Mouse (Mus musculus): Measurements from ENCODE around the gene Hyal3. TPM values are rescaled to one million over a fixed set of nuclear protein-coding genes. Genes with fewer than 3 reads are reported as not detected.

The Hyal3 gene
- polyA plus RNA-seq, 1 experiment from 2014 or later = 1.4 TPM

- 62% methylated on average over 14 of the region's 14 CpGs for WGBS
- Histone ChIP-seq H3K4me1 (peaks cover 45% of the 10 kb centered on the region), H3K4me2 (no peak overlapping the region), H3K27ac (peak overlapping the region; percentile 74), H3K9ac (no peak overlapping the region), H3K36me3 (peaks cover 35% of the 10 kb centered on the region), H3K27me3 (no peaks in the 10 kb centered on the region), H3K9me3 (no peaks in the 10 kb centered on the region), H3K4me3 (no peak overlapping the region)
- ATAC-seq (ENCODE audit: borderline replicate concordance, extremely low read depth, low FRiP score, low TSS enrichment) = no peak
Observed at GRCm38 (mm10) chr9:107575579-107576356, 4.8 kb upstream of the Hyal3 start.

GRCm38 (mm10) chr9:107576357-107577107 is 4.1 kb upstream of the Hyal3 start, which contains the start of gene Hyal1:
Gene Hyal1, plus strand, starts transcription at chr9:107576927.
- ATAC-seq (ENCODE audit: borderline replicate concordance, extremely low read depth, low FRiP score, low TSS enrichment) = peak; percentile 73
- 14% methylated on average over 16 of the region's 16 CpGs for WGBS
- H3K36me3 ChIP-seq = peaks cover 27% of the 10 kb centered on the region
- H3K4me2 ChIP-seq = peak within 1 kb of the TSS; percentile 61
- H3K27me3 ChIP-seq = no peaks in the 10 kb centered on the region
- peak within 1 kb of the TSS; percentile 74 for H3K27ac ChIP-seq
- H3K9me3 ChIP-seq = no peaks in the 10 kb centered on the region
- H3K9ac ChIP-seq = peak within 1 kb of the TSS; percentile 42
- H3K4me3 ChIP-seq = peak within 1 kb of the TSS; percentile 40
- peaks cover 44% of the 10 kb centered on the region for H3K4me1 ChIP-seq

GRCm38 (mm10) chr9:107577871-107578270 is 2.7 kb upstream of the Hyal3 start:
- Histone ChIP-seq H3K4me2 (no peak overlapping the region), H3K36me3 (peaks cover 17% of the 10 kb centered on the region), H3K4me3 (no peak overlapping the region), H3K4me1 (peaks cover 56% of the 10 kb centered on the region), H3K27ac (no peak overlapping the region), H3K9me3 (no peaks in the 10 kb centered on the region), H3K9ac (no peak overlapping the region), H3K27me3 (no peaks in the 10 kb centered on the region)
- no peak for ATAC-seq (ENCODE audit: borderline replicate concordance, extremely low read depth, low FRiP score, low TSS enrichment)
- 88% methylated on average over 10 of the region's 10 CpGs for WGBS

- H3K4me2 ChIP-seq = peak within 1 kb of the TSS; percentile 87; the same call in 1 of the 2 replicates
- WGBS = 66% methylated on average over 3 of the region's 3 CpGs
- no peak for ATAC-seq (ENCODE audit: borderline replicate concordance, extremely low read depth, low FRiP score, low TSS enrichment)
- peak within 1 kb of the TSS; percentile 97 for H3K27ac ChIP-seq
- peaks cover 18% of the 10 kb centered on the region for H3K36me3 ChIP-seq
- peaks cover 57% of the 10 kb centered on the region for H3K4me1 ChIP-seq
- no peaks in the 10 kb centered on the region for H3K27me3 ChIP-seq
- H3K4me3 ChIP-seq = no peak within 1 kb of the TSS
- no peak within 1 kb of the TSS for H3K9ac ChIP-seq
- H3K9me3 ChIP-seq = no peaks in the 10 kb centered on the region
Observed at GRCm38 (mm10) chr9:107578587-107578986, 2.0 kb upstream of the Hyal3 start, which contains the start of gene Naa80. Gene Naa80, plus strand, starts transcription at chr9:107578887.

GRCm38 (mm10) chr9:107579023-107579900 is 1.4 kb upstream of the Hyal3 start:
- Histone ChIP-seq H3K27me3 (no peaks in the 10 kb centered on the region), H3K4me1 (peaks cover 57% of the 10 kb centered on the region), H3K36me3 (peaks cover 18% of the 10 kb centered on the region), H3K9ac (no peak overlapping the region), H3K27ac (peak overlapping the region; percentile 97), H3K4me2 (peak overlapping the region; percentile 87; the same call in 1 of the 2 replicates), H3K9me3 (no peaks in the 10 kb centered on the region), H3K4me3 (no peak overlapping the region)
- no peak for ATAC-seq (ENCODE audit: borderline replicate concordance, extremely low read depth, low FRiP score, low TSS enrichment)
- WGBS = 88% methylated on average over 14 of the region's 14 CpGs

GRCm38 (mm10) chr9:107581584-107581983 is 966 bp downstream of the Hyal3 start:
- H3K4me2 ChIP-seq = peak overlapping the region; percentile 87
- H3K9me3 ChIP-seq = no peaks in the 10 kb centered on the region
- H3K4me1 ChIP-seq = peaks cover 45% of the 10 kb centered on the region
- peaks cover 13% of the 10 kb centered on the region for H3K36me3 ChIP-seq
- peak overlapping the region; percentile 67 for H3K9ac ChIP-seq
- peak overlapping the region; percentile 60 for H3K4me3 ChIP-seq
- peak overlapping the region; percentile 97 for H3K27ac ChIP-seq
- ATAC-seq (ENCODE audit: borderline replicate concordance, extremely low read depth, low FRiP score, low TSS enrichment) = no peak
- 63% methylated on average over 4 of the region's 4 CpGs for WGBS
- no peaks in the 10 kb centered on the region for H3K27me3 ChIP-seq

- Histone ChIP-seq H3K4me2 (peak overlapping the region; percentile 87; the same call in 1 of the 2 replicates), H3K4me1 (peaks cover 38% of the 10 kb centered on the region)
- WGBS = 89% methylated on average over 7 of the region's 7 CpGs
Observed at GRCm38 (mm10) chr9:107582509-107583062, 2.0 kb downstream of the Hyal3 start.

GRCm38 (mm10) chr9:107583174-107583573 is 2.6 kb downstream of the Hyal3 start:
- Histone ChIP-seq H3K36me3 (peaks cover 13% of the 10 kb centered on the region), H3K27me3 (no peaks in the 10 kb centered on the region), H3K4me3 (no peak overlapping the region), H3K27ac (no peak overlapping the region), H3K4me2 (no peak overlapping the region), H3K9me3 (no peaks in the 10 kb centered on the region), H3K4me1 (peaks cover 36% of the 10 kb centered on the region), H3K9ac (no peak overlapping the region)
- 91% methylated on average over 14 of the region's 14 CpGs for WGBS
- no peak for ATAC-seq (ENCODE audit: borderline replicate concordance, extremely low read depth, low FRiP score, low TSS enrichment)

More at GRCm38 (mm10) chr9:107582509-107583062, 2.0 kb downstream of the Hyal3 start:
- H3K9me3 ChIP-seq = no peaks in the 10 kb centered on the region
- H3K4me3 ChIP-seq = no peak overlapping the region
- H3K27me3 ChIP-seq = no peaks in the 10 kb centered on the region
- ATAC-seq (ENCODE audit: borderline replicate concordance, extremely low read depth, low FRiP score, low TSS enrichment) = no peak
- H3K9ac ChIP-seq = no peak overlapping the region
- H3K36me3 ChIP-seq = peaks cover 13% of the 10 kb centered on the region
- no peak overlapping the region for H3K27ac ChIP-seq

- H3K4me3 ChIP-seq = no peak overlapping the region
- peaks cover 31% of the 10 kb centered on the region for H3K36me3 ChIP-seq
- H3K27ac ChIP-seq = no peak overlapping the region
- no peak for ATAC-seq (ENCODE audit: borderline replicate concordance, extremely low read depth, low FRiP score, low TSS enrichment)
- H3K27me3 ChIP-seq = no peaks in the 10 kb centered on the region
- no peak overlapping the region for H3K4me2 ChIP-seq
- H3K9ac ChIP-seq = no peak overlapping the region
- no peaks in the 10 kb centered on the region for H3K9me3 ChIP-seq
- H3K4me1 ChIP-seq = peaks cover 39% of the 10 kb centered on the region
- WGBS = 85% methylated on average over 5 of the region's 5 CpGs
Observed at GRCm38 (mm10) chr9:107586504-107586903, 5.9 kb downstream of the Hyal3 start.

- WGBS = 11% methylated on average over 46 of the region's 46 CpGs
- peaks cover 32% of the 10 kb centered on the region for H3K4me1 ChIP-seq
- H3K27ac ChIP-seq = peak within 1 kb of the TSS; percentile 41; the same call in 1 of the 2 replicates
- peak within 1 kb of the TSS; percentile 64 for H3K9ac ChIP-seq
- H3K9me3 ChIP-seq = no peaks in the 10 kb centered on the region
- peak; percentile 97 for ATAC-seq (ENCODE audit: borderline replicate concordance, extremely low read depth, low FRiP score, low TSS enrichment)
- peaks cover 38% of the 10 kb centered on the region for H3K36me3 ChIP-seq
- peak within 1 kb of the TSS; percentile 79 for H3K4me2 ChIP-seq
- H3K4me3 ChIP-seq = peak within 1 kb of the TSS; percentile 79
- H3K27me3 ChIP-seq = no peaks in the 10 kb centered on the region
Observed at GRCm38 (mm10) chr9:107586974-107587832, 6.6 kb downstream of the Hyal3 start, which contains the start of gene Ifrd2. Gene Ifrd2, plus strand, starts transcription at chr9:107587642.

All from lung, embryonic 15.5 days (tissue).